Comparison of ENCODE assay signal across 8 mouse cellular contexts in the genomic region with DNA sequence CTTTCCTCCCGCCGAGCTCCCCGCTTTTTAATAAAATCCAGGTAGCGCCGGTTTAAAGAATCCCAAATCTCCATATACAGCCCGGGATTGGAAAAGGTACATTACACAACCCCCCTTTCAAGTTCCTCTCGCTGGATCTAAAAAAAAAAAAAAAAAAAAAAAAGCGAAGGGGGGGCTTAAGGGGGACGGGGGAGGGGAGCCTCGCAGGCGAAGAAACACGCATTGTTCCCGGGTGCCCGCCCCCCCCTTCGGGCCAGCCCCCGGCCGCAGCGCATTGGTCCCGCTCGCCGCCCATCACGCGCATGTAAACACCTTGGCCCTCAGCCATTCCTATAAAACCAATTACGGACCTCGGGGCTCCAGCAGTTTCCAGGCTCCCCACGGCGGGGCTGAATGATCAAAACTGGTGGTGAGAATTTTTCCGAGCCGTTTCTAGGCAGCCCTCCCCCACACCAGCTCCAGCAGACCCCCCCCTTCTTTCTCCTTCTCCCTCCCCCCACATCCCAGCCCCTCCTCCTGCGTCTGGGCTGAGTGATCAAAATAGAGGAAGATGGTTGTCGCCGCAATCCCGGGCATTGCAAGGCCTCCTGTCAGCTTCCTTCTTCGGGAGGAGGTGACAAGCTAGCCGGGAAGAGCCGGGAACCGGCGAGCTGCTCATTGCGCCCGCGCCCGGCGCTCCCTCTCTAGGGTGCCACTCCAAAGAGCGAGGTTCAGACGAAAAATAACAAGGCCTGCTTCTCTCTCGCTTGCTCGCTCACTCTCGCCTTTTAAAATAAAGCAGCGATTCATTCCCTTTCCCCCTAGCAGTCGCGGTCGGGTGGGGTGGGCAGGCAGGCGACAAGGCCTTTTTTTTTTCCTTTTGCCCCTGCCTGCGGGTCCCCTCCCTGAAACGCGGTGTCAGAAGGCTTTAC. TPM values are rescaled to one million over a fixed set of nuclear protein-coding genes. Genes with fewer than 3 reads are reported as not detected.
DNase-seq lines count a peak whose midpoint lies in the region; ATAC-seq and TF ChIP-seq lines count a peak whose summit lies in the region.

Tnrc18 (minus strand) TSS at position 139 of the 911 bp plus-strand sequence.

- peaks cover 6% of the 10 kb centered on the region for H3K36me3 ChIP-seq in heart, embryonic 10.5 days
- H3K36me3 ChIP-seq in kidney, embryonic 15.5 days, result no peaks in the 10 kb centered on the region
- H3K36me3 ChIP-seq in limb, embryonic 15.5 days, result no peaks in the 10 kb centered on the region

- H3K4me2 ChIP-seq in kidney, embryonic 15.5 days, result peak within 1 kb of the TSS; percentile 80
- H3K4me2 ChIP-seq in limb, embryonic 15.5 days, result peak within 1 kb of the TSS; percentile 76

- H3K9ac ChIP-seq in kidney, embryonic 15.5 days, result peak within 1 kb of the TSS; percentile 99
- H3K9ac ChIP-seq in limb, embryonic 15.5 days, result peak within 1 kb of the TSS; percentile 100

- no peak for ATAC-seq in CD4-positive, CD25-positive, alpha-beta regulatory T cell, adult 4 months
- peak; percentile 69 for ATAC-seq in kidney, embryonic 15.5 days (replicated peaks; ENCODE audit: low FRiP score)
- ATAC-seq in limb, embryonic 15.5 days (ENCODE audit: insufficient number of reproducible peaks, low FRiP score, low TSS enrichment, low read depth), result peak; percentile 74

- no peaks in the 10 kb centered on the region for H3K4me1 ChIP-seq in embryonic fibroblast, embryonic 13.5 days (ENCODE audit: control insufficient read depth, insufficient read depth, low read length)
- peaks cover 13% of the 10 kb centered on the region for H3K4me1 ChIP-seq in heart, embryonic 10.5 days
- peaks cover 19% of the 10 kb centered on the region for H3K4me1 ChIP-seq in kidney, embryonic 15.5 days
- H3K4me1 ChIP-seq in limb, embryonic 15.5 days, result peaks cover 23% of the 10 kb centered on the region

- peak within 1 kb of the TSS; percentile 100 for H3K27ac ChIP-seq in embryonic fibroblast, embryonic 13.5 days (ENCODE audit: insufficient read depth, low read length)
- peak within 1 kb of the TSS; percentile 100 for H3K27ac ChIP-seq in heart, embryonic 10.5 days
- H3K27ac ChIP-seq in kidney, embryonic 15.5 days, result peak within 1 kb of the TSS; percentile 100
- H3K27ac ChIP-seq in limb, embryonic 15.5 days, result peak within 1 kb of the TSS; percentile 100

- peak within 1 kb of the TSS; percentile 96 for H3K4me3 ChIP-seq in embryonic fibroblast, embryonic 13.5 days (ENCODE audit: insufficient read depth, low read length)
- peak within 1 kb of the TSS; percentile 99 for H3K4me3 ChIP-seq in heart, embryonic 10.5 days
- H3K4me3 ChIP-seq in kidney, embryonic 15.5 days (replicated peaks), result peak within 1 kb of the TSS; percentile 95
- H3K4me3 ChIP-seq in limb, embryonic 15.5 days, result peak within 1 kb of the TSS; percentile 67

- TF ChIP-seq CTCF in embryonic fibroblast, embryonic 13.5 days (IDR thresholded peaks at IDR 0.05; ENCODE audit: borderline replicate concordance, insufficient read depth, low read length), result no peak

- peak; percentile 87 for TF ChIP-seq POLR2A in embryonic fibroblast, embryonic 13.5 days (IDR thresholded peaks at IDR 0.05; ENCODE audit: low read depth, low read length)

- DNase-seq in CD4-positive, CD25-positive, alpha-beta regulatory T cell, adult 2 months (ENCODE audit: low read depth, low spot score), result peak; percentile 65
- peak; percentile 98 for DNase-seq in heart, embryonic 10.5 days (ENCODE audit: low spot score)
- DNase-seq in monocyte, adult 2 months (ENCODE audit: low read depth in 1 of 2, low spot score in 2 of 2), result peak; percentile 89 to 95
- DNase-seq in spleen, postnatal 4 days (ENCODE audit: low spot score in 2 of 2), result peak; percentile 89 to 94

- under 1% methylated on average over 56 of the region's 56 CpGs for WGBS in heart, embryonic 10.5 days
- WGBS in kidney, embryonic 15.5 days, result under 1% methylated on average over 49 of the region's 56 CpGs
- WGBS in limb, embryonic 15.5 days, result under 1% methylated on average over 56 of the region's 56 CpGs

- no peaks in the 10 kb centered on the region for H3K27me3 ChIP-seq in heart, embryonic 10.5 days (ENCODE audit: insufficient read depth, poor library complexity, severe bottlenecking)
- no peaks in the 10 kb centered on the region for H3K27me3 ChIP-seq in kidney, embryonic 15.5 days
- H3K27me3 ChIP-seq in limb, embryonic 15.5 days, result no peaks in the 10 kb centered on the region

- H3K9me3 ChIP-seq in heart, embryonic 10.5 days, result no peaks in the 10 kb centered on the region
- no peaks in the 10 kb centered on the region for H3K9me3 ChIP-seq in kidney, embryonic 15.5 days (replicated peaks)
- H3K9me3 ChIP-seq in limb, embryonic 15.5 days, result no peaks in the 10 kb centered on the region

RNA-seq across cellular contexts. Expression of gene Tnrc18, which starts in this region (rescaled TPM):
- 1 to 10 TPM; 2.8 to 3.7 TPM for polyA plus RNA-seq in CD4-positive, CD25-positive, alpha-beta regulatory T cell, adult 4 months (2017; shearing (Covaris generic))
- polyA plus RNA-seq in embryonic fibroblast, embryonic 13.5 days (2011; ENCODE audit: insufficient read length, low read depth, missing spikeins), result 98.0 and 124 TPM in 2 replicates
- 22.2 and 24.8 TPM in 2 replicates for polyA plus RNA-seq in heart, embryonic 10.5 days (2016; fragmentation: Nextera tagmentation; extraction: Ambion mirVana)
- polyA plus RNA-seq in kidney, embryonic 15.5 days (2015; fragmentation: Nextera tagmentation; extraction: Ambion mirVana), result 21.6 and 28.1 TPM in 2 replicates
- 25.1 and 32.0 TPM in 2 replicates for polyA plus RNA-seq in limb, embryonic 15.5 days (2015; fragmentation: Nextera tagmentation; extraction: Ambion mirVana)
